Mouse (Mus musculus): Measurements from ENCODE around the gene Prkcd. TPM values are rescaled to one million over a fixed set of nuclear protein-coding genes. Genes with fewer than 3 reads are reported as not detected.

Prkcd gene
- polyA plus RNA-seq, 1 experiment = 47.5 TPM

- no peak overlapping the region for H3K27ac ChIP-seq (ENCODE audit: insufficient read depth, low read length)
- no peak overlapping the region for H3K9ac ChIP-seq (ENCODE audit: low read depth, poor library complexity, severe bottlenecking)
- no peaks in the 10 kb centered on the region for H3K27me3 ChIP-seq (ENCODE audit: control insufficient read depth, insufficient read depth, low read length, poor library complexity, severe bottlenecking)
- no peaks in the 10 kb centered on the region for H3K9me3 ChIP-seq (replicated peaks; ENCODE audit: control insufficient read depth, insufficient read depth, low read length, poor library complexity, severe bottlenecking)
- no peaks in the 10 kb centered on the region for H3K4me1 ChIP-seq (ENCODE audit: control insufficient read depth, insufficient read depth, low read length)
- no peak for TF ChIP-seq CTCF (IDR thresholded peaks at IDR 0.05; ENCODE audit: low read depth, low read length)
- no peak for TF ChIP-seq EP300 (IDR thresholded peaks at IDR 0.05; ENCODE audit: insufficient read depth, low read depth, low read length)
- no peak for TF ChIP-seq POLR2A (IDR thresholded peaks at IDR 0.05; ENCODE audit: insufficient read depth, low read length)
- no peak overlapping the region for H3K4me3 ChIP-seq (ENCODE audit: low read depth, low read length)
- H3K36me3 ChIP-seq (ENCODE audit: control insufficient read depth, insufficient read depth, low read length, poor library complexity, severe bottlenecking) = no peaks in the 10 kb centered on the region
Observed at GRCm38 (mm10) chr14:30649745-30650144, 23.7 kb upstream of the Prkcd start.

DNA sequence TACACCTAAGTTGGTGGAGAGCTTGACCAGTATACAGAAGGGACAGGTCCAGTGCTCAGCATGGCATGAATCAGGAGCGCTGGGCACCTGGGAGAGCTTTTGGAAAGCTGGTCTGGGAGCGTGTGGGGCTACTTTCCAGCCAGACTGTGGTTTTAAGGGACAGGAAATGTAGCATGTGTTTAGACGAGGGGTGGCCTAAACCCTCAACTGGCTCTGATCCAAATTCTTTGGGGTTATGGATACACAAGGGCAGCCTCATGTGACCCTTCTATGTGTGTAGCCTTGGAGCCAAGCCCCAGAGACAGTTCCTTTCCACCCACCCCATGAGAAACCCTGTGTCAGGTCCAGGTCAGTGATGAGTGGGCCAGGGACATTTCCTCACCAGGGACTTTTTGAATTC is 22.5 kb upstream of the Prkcd start:
- H3K27ac ChIP-seq (ENCODE audit: insufficient read depth, low read length) = no peak overlapping the region
- TF ChIP-seq CTCF (IDR thresholded peaks at IDR 0.05; ENCODE audit: low read depth, low read length) (no peak), EP300 (IDR thresholded peaks at IDR 0.05; ENCODE audit: insufficient read depth, low read depth, low read length) (no peak), POLR2A (IDR thresholded peaks at IDR 0.05; ENCODE audit: insufficient read depth, low read length) (no peak)
- no peak overlapping the region for H3K4me3 ChIP-seq (ENCODE audit: low read depth, low read length)
- H3K27me3 ChIP-seq (ENCODE audit: control insufficient read depth, insufficient read depth, low read length, poor library complexity, severe bottlenecking) = no peaks in the 10 kb centered on the region
- H3K4me1 ChIP-seq (ENCODE audit: control insufficient read depth, insufficient read depth, low read length) = no peaks in the 10 kb centered on the region
- no peak overlapping the region for H3K9ac ChIP-seq (ENCODE audit: low read depth, poor library complexity, severe bottlenecking)
- H3K9me3 ChIP-seq (replicated peaks; ENCODE audit: control insufficient read depth, insufficient read depth, low read length, poor library complexity, severe bottlenecking) = no peaks in the 10 kb centered on the region
- H3K36me3 ChIP-seq (ENCODE audit: control insufficient read depth, insufficient read depth, low read length, poor library complexity, severe bottlenecking) = no peaks in the 10 kb centered on the region

- Histone ChIP-seq H3K36me3 (ENCODE audit: control insufficient read depth, insufficient read depth, low read length, poor library complexity, severe bottlenecking) (no peaks in the 10 kb centered on the region), H3K27ac (ENCODE audit: insufficient read depth, low read length) (no peak overlapping the region), H3K4me1 (ENCODE audit: control insufficient read depth, insufficient read depth, low read length) (no peaks in the 10 kb centered on the region), H3K9me3 (replicated peaks; ENCODE audit: control insufficient read depth, insufficient read depth, low read length, poor library complexity, severe bottlenecking) (no peaks in the 10 kb centered on the region), H3K9ac (ENCODE audit: low read depth, poor library complexity, severe bottlenecking) (no peak overlapping the region), H3K27me3 (ENCODE audit: control insufficient read depth, insufficient read depth, low read length, poor library complexity, severe bottlenecking) (no peaks in the 10 kb centered on the region), H3K4me3 (ENCODE audit: low read depth, low read length) (no peak overlapping the region)
- TF ChIP-seq POLR2A (IDR thresholded peaks at IDR 0.05; ENCODE audit: insufficient read depth, low read length) (no peak), CTCF (IDR thresholded peaks at IDR 0.05; ENCODE audit: low read depth, low read length) (no peak), EP300 (IDR thresholded peaks at IDR 0.05; ENCODE audit: insufficient read depth, low read depth, low read length) (no peak)
Observed at GRCm38 (mm10) chr14:30646486-30646885, 20.5 kb upstream of the Prkcd start.

DNA sequence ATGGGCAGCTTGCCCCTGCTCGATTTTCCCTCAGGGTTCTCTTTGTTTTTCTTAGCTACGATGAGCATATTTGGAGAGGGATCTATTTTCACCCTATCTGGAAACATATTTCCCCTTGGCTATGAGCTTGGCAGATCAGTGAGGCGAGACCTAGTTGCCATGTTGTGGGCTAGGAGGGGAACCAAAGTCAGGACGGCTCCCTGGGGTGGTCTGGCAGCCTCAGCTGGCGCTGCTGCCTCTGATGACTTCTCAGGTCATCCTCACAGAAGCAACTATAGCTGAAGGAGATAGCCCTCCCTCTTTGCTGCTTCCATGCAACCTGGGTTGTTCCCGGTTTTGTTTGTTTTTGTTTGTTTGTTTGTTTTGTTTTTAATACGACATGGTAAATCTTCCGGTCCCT is 19.1 kb upstream of the Prkcd start:
- no peak for TF ChIP-seq EP300 (IDR thresholded peaks at IDR 0.05; ENCODE audit: insufficient read depth, low read depth, low read length)
- H3K27me3 ChIP-seq (ENCODE audit: control insufficient read depth, insufficient read depth, low read length, poor library complexity, severe bottlenecking) = no peaks in the 10 kb centered on the region
- H3K4me1 ChIP-seq (ENCODE audit: control insufficient read depth, insufficient read depth, low read length) = no peaks in the 10 kb centered on the region
- no peak overlapping the region for H3K27ac ChIP-seq (ENCODE audit: insufficient read depth, low read length)
- H3K36me3 ChIP-seq (ENCODE audit: control insufficient read depth, insufficient read depth, low read length, poor library complexity, severe bottlenecking) = no peaks in the 10 kb centered on the region
- no peak overlapping the region for H3K4me3 ChIP-seq (ENCODE audit: low read depth, low read length)
- no peak overlapping the region for H3K9ac ChIP-seq (ENCODE audit: low read depth, poor library complexity, severe bottlenecking)
- no peaks in the 10 kb centered on the region for H3K9me3 ChIP-seq (replicated peaks; ENCODE audit: control insufficient read depth, insufficient read depth, low read length, poor library complexity, severe bottlenecking)

GRCm38 (mm10) chr14:30644026-30644425 is 18.0 kb upstream of the Prkcd start:
- no peak overlapping the region for H3K9ac ChIP-seq (ENCODE audit: low read depth, poor library complexity, severe bottlenecking)
- no peak overlapping the region for H3K4me3 ChIP-seq (ENCODE audit: low read depth, low read length)
- no peaks in the 10 kb centered on the region for H3K9me3 ChIP-seq (replicated peaks; ENCODE audit: control insufficient read depth, insufficient read depth, low read length, poor library complexity, severe bottlenecking)
- no peaks in the 10 kb centered on the region for H3K27me3 ChIP-seq (ENCODE audit: control insufficient read depth, insufficient read depth, low read length, poor library complexity, severe bottlenecking)
- no peaks in the 10 kb centered on the region for H3K36me3 ChIP-seq (ENCODE audit: control insufficient read depth, insufficient read depth, low read length, poor library complexity, severe bottlenecking)
- H3K27ac ChIP-seq (ENCODE audit: insufficient read depth, low read length) = no peak overlapping the region
- H3K4me1 ChIP-seq (ENCODE audit: control insufficient read depth, insufficient read depth, low read length) = no peaks in the 10 kb centered on the region
- TF ChIP-seq EP300 (IDR thresholded peaks at IDR 0.05; ENCODE audit: insufficient read depth, low read depth, low read length) (no peak), POLR2A (IDR thresholded peaks at IDR 0.05; ENCODE audit: insufficient read depth, low read length) (no peak), CTCF (IDR thresholded peaks at IDR 0.05; ENCODE audit: low read depth, low read length) (no peak)

DNA sequence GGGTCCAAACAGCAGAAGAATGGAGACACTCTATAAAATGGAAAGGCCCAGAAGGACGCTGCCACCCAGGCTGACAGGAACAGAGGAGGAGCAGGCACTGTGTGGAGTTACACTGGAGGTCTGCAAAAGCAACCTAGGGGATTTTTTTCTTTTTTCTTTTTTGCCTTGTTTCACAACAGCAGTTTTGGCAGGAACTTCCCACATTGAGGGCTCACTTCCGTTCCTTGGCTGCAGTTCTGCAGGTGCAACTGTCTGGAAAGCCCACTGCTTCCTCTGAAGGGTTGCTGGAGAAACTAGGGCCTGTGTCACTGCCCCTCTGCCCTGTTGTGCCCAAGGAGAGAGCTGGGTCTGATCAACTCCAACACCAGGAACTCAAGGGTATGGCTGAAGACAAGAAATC is 15.7 kb upstream of the Prkcd start:
- Histone ChIP-seq H3K9ac (ENCODE audit: low read depth, poor library complexity, severe bottlenecking) (no peak overlapping the region), H3K9me3 (replicated peaks; ENCODE audit: control insufficient read depth, insufficient read depth, low read length, poor library complexity, severe bottlenecking) (no peaks in the 10 kb centered on the region), H3K27me3 (ENCODE audit: control insufficient read depth, insufficient read depth, low read length, poor library complexity, severe bottlenecking) (no peaks in the 10 kb centered on the region), H3K4me1 (ENCODE audit: control insufficient read depth, insufficient read depth, low read length) (no peaks in the 10 kb centered on the region), H3K27ac (ENCODE audit: insufficient read depth, low read length) (no peak overlapping the region), H3K36me3 (ENCODE audit: control insufficient read depth, insufficient read depth, low read length, poor library complexity, severe bottlenecking) (no peaks in the 10 kb centered on the region), H3K4me3 (ENCODE audit: low read depth, low read length) (no peak overlapping the region)
- no peak for TF ChIP-seq POLR2A (IDR thresholded peaks at IDR 0.05; ENCODE audit: insufficient read depth, low read length)
- no peak for TF ChIP-seq EP300 (IDR thresholded peaks at IDR 0.05; ENCODE audit: insufficient read depth, low read depth, low read length)
- TF ChIP-seq CTCF (IDR thresholded peaks at IDR 0.05; ENCODE audit: low read depth, low read length) = no peak
